Mouse (Mus musculus) kidney, postnatal 36 days (tissue): ENCODE measurements around the gene Gm21170.
"Not testable (repeated sequence)": the region's sequence is repeated elsewhere in the genome, so short reads cannot be mapped to it uniquely, and the experiment has no call there.

ENCODE experiments used
- DNase-seq, 2 experiments: peaks; one replicate each; pipeline ENCODE4 v3.0.0; 2021 to 2022; ENCODE audit warnings: mixed read lengths in 2 of 2

Gm21170 gene

GRCm38 (mm10) chrY:47690998-47691397, at the start of gene Gm21170:
Gm21170 (minus strand) TSS chrY:47691098.
- DNase-seq = not testable (repeated sequence)
